Mouse (Mus musculus): Measurements from ENCODE around the gene Cox19.
"Not testable (repeated sequence)": the region's sequence is repeated elsewhere in the genome, so short reads cannot be mapped to it uniquely, and the experiment has no call there.

Cox19 gene

DNA sequence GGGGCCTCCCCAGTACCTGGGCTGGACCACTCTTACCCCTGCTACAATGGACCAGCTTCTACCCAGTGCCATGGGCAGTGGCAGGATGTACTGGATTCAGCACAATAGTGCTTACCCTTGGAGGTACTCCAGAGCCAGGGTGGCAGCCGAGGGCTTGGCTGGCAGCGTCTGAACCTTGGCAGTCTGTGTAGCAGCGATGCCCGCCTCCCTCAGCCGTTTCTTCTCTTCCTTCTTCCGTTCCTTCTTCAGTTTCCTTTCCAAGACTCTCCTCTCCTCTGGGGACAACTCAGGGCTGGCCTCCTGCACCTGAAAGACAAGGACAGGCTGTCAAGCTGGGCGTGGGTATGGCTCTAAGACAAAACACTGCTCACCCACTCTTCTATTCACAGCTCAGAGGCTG, 12.6 kb upstream of the Cox19 start:
- no peak for DNase-seq (ENCODE audit: low read depth)

DNA sequence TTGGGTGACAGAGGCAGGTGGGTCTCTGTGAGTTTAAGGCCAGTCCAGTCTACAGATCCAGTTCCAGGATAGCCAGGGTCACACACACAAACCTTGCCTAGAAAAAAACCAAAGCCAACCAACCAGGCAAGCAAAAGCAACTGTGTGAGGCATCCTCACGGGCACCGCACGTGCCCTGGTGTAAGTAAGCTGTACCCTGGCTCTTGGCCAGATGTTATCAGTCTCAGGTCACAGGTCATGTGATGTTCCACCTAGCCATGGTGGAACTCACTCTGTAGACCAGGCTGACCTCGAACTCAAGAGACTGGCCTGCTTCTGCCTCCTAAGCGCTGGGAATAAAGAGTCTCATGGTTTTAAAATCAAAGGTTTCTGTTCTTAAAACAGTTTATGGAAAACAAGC, 8.0 kb upstream of the Cox19 start:
- DNase-seq (ENCODE audit: low read depth), result no peak

DNA sequence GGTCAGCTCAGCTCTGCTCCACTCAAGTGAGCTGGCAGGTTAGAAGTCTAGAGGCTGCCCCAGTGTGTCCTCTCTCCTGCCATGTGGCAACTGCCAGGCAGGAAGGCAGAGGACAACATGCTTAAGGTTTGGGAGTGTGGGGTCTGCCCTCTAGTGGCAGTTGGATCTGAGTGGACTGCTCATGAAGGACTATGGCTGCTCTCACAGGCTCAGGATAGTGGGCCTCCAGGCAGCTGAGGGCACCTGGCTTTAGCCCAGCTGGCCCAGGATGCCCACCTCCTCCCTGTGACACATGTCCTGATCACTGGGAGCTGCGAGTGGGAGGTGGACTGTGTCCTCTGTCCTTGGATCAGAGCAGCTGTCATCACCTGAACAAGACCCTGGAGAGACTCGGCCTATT, 7.4 kb upstream of the Cox19 start:
- DNase-seq (ENCODE audit: low read depth), result no peak

DNA sequence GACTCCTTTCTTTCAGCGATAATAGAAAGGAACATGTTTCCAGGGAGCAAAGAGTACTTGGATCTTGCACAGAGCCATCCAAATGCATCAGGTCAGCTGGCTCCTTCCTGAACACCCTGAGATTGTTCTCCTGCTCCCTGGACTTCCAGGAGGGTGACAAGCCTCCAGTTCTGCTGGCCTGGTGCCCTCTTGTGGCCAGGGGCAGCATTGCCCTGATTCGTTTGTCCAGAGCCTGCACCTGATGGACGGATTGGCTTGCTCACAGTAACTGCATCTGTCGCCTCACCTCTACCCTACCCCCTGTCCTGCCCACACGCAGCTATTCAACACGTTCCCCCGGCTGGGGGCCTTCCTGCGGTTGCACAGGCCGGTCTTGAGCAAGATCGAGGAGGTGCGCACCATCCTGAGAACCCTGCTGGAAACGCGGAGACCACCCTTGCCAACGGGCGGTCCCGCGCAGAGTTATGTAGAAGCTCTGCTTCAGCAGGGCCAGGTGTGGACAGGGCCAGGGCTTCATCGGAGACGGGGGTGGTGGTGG, 4.1 kb upstream of the Cox19 start:
- DNase-seq (ENCODE audit: low read depth), result no peak

DNA sequence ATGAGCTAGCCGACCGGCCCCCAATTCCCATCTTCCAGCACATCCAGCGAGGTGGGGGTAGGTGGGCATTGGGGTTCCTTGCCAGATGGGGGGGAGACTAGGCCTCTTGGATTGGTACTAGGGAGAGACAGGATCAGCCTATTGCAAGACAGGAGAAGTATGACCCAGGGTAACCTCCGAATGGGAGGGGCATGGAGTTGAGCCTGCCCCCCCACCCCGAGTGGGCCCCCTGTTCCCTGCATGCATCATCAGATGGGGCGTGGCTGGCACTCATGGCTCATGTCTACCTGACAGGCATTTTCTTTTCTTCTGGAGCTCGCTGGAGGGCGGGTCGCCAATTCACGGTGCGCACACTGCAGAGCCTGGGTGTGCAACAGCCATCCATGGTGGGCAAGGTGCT, 2.7 kb upstream of the Cox19 start:
- DNase-seq (ENCODE audit: low read depth), result no peak

DNA sequence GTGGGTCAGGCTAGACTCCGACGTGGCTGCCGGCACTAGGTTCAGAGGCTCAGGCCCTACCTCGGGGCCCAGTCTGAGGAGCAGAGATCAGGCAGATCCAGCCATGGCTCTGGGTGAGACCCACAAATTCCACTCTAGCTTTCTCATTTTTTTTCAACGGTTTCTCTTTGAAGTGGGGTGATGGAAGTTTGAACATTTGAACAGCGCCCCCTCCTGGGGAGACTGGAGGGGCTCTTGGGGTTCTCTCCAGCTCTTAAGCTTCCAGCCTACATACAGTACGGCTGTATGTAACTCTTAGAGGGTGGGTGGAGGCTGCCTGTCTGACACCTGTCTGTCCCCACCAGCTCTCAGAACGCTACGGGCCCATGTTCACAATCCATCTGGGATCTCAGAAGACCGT, 2.3 kb upstream of the Cox19 start:
- no peak for DNase-seq (ENCODE audit: low read depth)

DNA sequence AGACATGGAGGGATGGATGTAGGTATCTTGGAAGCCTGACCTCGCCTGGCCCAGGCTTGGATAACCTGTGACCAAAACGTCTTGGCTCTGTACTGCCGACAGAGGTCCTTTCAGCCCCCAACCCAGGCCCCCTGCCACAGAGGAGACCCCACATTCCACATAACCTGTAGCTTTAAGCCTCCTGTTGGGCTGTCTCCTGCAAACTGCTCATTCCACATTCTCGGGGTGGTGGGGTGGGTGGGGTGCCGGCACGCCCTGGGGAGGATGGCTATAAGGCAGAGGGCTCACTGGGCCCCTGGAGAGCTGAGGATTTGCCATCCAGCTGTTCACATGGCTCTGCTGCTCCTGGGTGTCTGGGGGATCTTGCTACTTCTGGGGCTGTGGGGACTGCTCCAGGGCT, 1.1 kb upstream of the Cox19 start, which contains the start of gene Cyp2w1:
Gene Cyp2w1, plus strand, starts transcription at position 301 of the 400 bp plus-strand sequence.
- no peak for DNase-seq (ENCODE audit: low read depth)

DNA sequence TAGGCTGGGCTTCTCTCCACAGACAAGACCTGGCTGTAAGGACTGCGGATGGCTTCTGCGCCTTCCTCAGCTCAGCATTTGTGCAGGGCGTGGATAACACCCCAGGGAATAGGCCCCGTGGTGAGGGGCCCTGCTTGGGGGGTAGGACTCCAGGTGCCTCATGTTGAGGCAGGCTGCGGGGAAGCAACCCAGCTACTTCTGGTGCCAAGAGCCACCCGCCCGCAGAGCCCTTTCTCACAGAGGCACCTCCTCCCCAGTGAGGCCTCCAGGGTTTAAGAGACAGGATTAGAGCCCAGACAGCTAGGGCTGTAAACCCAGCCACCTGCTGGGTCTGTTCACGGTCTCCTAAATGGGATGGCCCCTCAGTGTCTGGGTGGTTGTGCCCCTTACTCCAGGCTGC, 410 bp upstream of the Cox19 start:
- no peak for DNase-seq (ENCODE audit: low read depth)

DNA sequence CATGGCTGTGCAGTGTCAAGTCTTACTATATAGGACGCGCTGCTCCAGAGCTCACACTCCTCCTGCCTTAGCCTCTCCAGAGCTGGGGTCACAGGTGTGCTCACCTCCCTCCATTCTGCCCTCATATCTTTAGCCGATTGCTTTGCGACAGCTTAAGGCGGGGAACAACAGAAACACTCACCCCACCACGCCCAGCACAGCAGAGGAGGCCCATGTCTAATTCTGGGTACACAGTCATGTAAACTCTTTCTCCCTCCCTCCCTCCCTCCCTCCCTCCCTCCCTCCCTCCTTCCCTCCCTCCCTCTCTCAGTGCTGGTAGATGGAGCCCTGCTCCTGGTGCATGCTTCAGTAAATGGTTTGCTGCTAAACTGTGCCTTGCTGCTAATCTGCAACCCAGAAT, 1.5 kb downstream of the Cox19 start:
- DNase-seq (ENCODE audit: low read depth), result no peak

DNA sequence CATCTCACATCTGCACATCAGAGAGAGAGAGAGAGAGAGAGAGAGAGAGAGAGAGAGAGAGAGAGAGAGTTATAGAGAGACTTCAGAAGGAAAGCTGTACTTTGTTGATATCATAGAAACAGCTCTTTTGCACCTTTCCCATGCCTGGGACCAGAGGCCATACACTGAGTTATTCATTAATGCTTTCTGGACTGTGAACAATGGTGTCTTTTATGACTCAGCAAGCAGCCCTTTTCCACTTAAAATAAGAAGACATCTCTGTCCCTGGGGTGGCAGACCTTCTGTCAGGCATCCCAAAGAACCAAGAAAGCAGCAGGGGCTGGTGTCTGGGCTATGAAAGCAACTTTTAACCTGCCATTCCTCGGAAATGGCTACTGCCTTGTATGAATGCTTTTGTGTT, 4.0 kb downstream of the Cox19 start:
- DNase-seq (ENCODE audit: low read depth), result peak; percentile 45

DNA sequence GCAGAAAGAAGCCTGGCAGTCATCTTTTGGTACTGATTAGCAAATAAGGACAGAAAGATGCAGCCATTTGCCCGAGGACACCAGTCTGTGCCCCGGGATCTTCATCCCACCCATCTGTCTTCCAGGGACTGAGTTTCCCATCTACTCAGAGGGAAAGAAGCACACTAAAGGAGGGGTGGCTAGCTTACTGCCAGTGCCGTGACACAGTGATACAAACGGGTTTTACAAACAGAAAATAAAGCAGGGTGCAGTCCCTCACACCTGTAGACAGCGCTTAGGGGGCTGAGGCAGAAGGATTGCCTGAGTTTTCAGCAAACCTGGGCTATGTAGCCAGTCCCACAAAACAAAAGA, 5.9 kb downstream of the Cox19 start:
- no peak for DNase-seq (ENCODE audit: low read depth)

DNA sequence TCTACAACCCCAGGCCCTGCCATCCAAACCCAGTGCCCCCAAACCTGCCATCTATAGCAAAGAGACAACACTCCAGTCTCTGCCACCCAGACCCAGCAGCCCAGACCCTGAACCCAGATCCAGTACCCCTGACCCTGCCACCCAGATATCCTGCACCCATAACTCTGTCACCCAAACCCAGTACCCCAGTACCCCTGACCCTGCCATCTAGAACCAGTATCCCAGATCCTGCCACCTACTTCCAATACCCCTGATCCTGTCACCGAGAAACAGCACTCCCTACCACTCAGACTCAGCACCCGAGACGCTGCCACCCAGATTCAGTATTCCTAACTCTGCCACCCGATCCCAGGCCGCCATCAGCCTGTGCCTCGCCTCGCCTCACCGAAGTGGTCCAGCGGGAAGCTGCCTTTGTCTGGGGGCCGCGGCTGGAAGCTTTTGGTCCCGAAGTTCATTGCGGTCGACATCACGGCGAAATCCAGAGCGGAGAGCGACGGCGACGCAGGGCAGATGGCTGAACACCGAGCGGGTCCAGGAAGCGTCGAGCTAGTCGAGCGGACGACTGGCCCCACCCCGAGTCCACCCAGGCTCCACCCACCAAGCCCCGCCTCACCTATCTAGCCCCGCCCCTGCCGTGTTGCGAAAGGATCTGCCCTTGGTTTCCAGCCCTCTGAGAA, 6.4 kb downstream of the Cox19 start:
- DNase-seq (ENCODE audit: low read depth), result peak; percentile 77

DNA sequence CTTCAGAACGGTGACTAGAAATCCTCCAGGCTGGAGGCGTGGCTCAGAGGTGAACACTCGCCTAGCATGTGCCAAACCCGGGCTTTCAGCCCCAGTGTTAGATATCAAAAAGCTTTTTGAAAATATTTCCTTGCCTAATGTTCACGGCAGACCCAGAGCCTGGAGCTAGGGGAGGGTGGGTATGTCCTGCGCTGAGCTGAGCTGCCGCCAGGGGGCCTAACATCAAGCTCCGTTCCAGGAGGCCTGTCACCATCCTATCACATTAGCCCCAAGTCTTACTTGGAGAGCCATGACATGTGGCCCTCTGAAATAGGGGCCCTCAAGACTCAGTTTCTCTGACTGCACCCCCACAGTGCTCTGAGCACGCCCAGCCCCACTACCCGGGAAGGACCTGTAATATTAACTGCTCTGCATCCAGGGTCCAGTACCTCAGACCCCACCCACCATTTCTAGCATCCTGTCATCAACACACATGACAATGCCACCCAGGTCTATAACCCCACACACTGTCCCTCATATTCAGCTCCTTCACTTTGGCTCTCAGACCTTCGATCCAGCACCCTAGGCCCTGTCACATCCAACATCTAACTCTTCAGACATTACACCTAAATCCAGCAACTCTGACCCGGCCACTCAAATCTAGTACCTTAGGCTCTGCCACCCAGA, 7.1 kb downstream of the Cox19 start:
- peak; percentile 76 for DNase-seq (ENCODE audit: low read depth)

DNA sequence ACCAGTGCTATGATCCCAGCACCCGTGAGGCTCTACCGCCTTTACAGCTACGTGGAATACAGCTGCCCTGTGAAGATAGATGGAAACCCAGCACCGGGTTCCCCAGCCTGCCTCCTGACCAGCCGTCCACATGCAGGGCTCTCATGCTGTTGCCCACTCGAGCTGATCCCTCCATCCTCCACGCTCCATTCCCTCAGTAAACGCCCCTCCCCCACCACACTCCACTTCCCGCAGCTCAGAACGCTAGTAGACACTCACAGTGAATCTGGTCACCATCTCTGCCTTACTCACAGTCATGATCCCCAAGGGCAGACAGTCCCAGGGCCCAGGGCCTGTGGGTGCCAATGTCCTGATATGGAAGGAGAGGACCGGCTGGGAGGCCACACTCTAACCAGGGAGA, 12.3 kb downstream of the Cox19 start:
- DNase-seq (ENCODE audit: low read depth), result no peak

DNA sequence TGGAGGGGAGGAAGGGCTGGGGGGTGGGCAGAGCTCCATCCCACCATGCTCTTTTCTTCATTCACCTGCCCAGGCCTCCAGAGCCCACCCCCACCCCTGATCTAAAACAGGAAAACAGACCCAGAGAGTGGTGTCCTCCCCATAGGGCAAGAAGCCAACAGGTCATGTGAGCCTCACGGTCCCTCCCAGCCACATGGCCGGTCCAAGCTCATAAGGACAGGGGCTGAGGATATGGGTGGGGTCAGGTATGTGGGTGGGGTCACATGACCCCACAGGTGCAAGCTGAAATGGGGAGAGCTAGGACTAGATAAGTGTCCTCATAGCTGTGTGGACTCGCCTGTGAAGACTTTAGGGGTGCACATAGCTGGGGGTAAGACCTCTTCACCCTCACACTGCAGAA, 12.8 kb downstream of the Cox19 start:
- no peak for DNase-seq (ENCODE audit: low read depth)

DNA sequence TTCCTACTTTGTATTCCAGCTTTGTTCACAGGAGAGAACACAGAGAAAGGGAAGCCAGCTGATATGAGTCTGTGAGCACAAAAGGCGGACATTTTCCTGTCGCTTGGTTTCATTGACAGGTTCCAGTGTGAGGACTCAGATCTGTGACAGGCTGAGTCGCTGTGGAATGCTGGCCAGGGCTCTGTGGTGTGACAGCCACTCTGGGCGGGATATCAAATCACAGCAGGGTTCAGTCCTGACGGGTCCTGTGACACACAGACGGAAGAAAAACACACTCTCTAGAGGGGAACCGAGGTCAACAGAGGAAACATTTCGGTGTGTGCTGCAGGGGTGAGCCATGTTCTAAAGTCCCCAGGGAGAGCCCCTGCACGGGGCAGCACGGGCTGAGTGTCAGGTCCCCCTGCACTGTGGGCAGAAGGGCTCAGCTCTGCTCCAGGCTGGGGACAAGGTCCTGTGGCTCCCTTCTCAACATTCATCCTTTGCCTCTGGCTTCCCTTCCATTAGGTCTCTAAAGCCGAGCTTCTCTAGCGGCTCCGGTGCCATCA, 13.3 kb downstream of the Cox19 start:
- DNase-seq (ENCODE audit: low read depth), result no peak

DNA sequence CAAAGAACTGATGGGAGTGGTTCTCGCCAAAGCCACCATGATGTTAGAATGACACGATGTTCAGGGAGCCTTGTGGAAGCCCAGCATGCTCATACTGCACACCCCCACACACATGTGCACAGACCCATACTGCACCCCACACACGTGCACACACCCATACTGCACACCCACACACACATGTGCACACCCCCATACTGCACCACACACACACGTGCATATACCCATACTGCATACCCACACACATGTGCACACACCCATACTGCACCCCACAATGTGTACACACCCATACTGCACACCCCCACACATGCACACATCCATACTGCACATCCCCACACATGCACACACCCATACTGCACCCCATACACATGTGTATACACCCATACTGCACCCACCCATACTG, 15.6 kb downstream of the Cox19 start:
- no peak for DNase-seq (ENCODE audit: low read depth)

DNA sequence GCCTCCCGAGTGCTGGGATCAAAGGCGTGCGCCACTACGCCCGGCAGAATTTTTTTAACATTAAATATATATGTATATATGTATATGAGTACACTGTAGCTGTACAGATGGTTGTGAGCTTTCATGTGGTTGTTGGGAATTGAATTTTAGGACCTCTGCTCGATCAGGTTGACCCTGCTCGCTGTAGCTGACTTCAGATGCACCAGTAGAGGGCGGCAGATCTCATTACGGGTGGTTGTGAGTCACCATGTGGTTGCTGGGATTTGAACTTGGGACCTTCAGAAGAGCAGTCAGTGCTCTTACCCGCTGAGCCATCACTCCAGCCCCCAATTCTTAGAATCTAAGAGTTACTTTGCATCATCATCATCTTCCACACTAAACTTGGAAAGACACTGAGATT, 16.8 kb downstream of the Cox19 start:
- not testable (repeated sequence) for DNase-seq (ENCODE audit: low read depth)

DNA sequence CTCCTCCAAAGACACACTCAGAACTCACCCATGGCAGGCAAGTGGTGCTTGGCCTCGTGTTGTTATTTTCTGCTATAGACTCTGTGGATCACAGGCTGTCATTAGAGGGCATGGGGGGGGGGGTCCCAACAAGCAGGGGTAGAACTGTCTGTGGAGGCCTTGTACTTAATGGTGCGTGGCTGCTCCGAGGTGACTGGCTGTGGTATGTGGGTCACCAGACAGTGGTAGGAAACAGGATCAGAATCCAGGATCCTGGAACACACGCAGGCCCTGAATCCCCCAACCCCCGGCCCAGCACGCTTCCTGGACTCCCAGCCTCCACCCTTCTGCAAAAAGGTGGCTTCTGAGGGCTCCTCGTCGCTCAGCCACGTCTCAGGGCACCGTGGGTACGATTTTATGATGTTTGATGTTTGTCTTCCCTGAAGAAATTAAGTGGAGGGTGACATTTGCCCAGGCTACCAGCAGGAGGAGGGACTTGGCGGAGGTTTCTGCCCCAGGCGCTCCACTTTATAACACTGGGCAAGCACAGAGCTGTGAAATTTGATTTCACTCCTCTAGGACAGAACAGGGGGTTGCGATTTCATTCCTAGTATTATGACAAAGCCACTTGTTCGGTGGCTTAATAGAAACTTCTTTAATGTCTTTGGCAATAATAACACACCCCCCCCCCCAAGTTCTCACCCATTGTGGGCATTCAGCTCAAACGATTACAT, 17.8 kb downstream of the Cox19 start:
- DNase-seq (ENCODE audit: low read depth), result no peak

DNA sequence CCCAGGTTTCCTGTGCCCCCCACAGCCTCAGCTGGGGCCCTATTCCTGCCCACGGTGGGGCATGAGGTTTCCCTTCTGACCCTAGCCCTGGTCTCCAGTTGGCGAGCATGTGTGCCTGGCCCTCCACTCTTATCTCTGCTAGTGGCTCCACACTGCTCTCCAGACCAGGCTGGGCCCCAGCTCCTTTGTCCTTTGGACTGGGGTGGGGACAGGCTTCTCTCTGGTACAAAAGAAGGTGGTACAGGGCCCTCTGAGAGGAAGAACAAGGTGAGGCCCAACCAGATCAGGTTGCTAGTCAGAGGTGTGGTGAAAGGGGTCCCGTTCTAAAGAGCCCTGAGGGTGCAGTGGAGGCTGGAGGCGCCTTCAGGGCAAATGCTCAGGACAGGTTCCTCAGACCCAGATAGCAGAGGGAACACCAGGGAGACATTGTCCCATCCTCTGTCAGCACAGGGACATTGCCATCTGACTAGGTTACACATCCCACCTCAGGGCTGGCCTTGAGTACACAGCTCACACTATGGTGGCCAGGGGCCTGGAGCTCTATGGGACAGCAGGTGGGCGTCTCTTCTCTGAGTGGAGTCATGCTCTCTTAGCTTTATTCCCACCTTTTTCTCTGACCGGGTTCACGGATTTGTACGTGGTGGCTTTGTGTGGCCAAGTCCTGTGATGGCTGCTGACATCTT, 18.5 kb downstream of the Cox19 start:
- no peak for DNase-seq (ENCODE audit: low read depth)

DNA sequence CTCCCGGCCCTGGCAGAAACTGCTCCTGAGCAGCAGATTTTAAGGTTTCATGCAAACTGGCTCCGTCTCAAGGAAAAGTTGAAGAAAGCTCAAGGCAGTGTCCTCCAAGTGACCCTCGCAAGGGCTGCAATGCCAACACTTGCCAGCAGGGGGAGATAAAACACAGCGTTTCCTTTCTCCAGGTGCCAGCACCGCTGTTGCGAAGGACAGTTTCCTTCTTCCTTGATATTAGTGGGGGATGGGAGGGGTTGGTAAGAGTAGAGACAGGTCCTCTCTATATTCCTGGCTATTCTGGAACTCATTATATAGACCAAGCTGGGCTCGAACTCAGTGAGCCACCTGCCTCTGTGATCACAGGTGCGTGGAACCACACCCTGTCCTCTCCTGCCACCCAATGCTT, 19.5 kb downstream of the Cox19 start:
- peak; percentile 31 for DNase-seq (ENCODE audit: low read depth)

DNA sequence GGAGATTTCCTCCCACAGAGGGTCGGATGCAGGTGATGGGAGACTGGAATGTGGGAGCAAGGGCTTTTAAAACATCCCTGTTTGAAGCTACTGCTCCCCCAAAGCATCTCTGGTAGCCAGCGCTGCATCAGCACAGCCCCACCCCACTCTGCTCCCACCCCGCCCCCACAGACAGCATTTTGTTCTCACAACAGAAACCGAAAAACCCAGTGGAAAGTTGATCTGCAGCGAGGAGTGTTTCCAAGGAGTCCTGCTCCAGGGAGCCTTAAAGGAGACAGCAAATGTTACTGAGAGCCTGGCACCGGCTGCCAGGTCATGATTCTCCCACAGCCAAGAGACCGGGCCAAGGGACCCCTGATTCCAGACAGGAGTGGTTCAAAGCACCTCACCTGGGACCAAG, 20.5 kb downstream of the Cox19 start:
- no peak for DNase-seq (ENCODE audit: low read depth)
